Mouse (Mus musculus): ENCODE data around the gene Rfc4.
"Not testable (repeated sequence)": the region's sequence is repeated elsewhere in the genome, so short reads cannot be mapped to it uniquely, and the experiment has no call there.

DNA sequence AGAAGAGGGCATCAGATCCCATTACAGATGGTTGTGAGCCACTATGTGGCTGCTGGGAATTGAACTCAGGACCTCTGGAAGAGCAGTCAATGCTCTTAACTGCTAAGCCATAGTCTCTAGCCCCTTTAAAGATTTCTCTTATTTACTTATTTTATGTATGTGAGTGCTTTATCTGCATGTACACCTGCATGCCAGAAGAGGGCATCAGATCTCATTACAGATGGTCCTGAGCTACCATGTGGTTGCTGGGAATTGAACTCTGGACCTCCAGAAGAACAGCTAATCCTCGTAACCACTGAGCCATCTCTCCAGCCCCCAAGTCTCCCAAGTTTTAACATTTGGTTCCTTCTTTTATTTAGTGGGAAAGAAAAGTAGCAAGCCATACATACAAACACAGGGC is 39.0 kb downstream of the Rfc4 start:
- TF ChIP-seq ZC3H11A (IDR thresholded peaks at IDR 0.05; ENCODE audit: borderline replicate concordance, low read depth, low read length); CHD2 (IDR thresholded peaks at IDR 0.05; ENCODE audit: low read depth, low read length): not testable (repeated sequence)
